Mouse (Mus musculus) liver, postnatal 0 days (tissue): ENCODE results near the gene Trim56. TPM values are rescaled to one million over a fixed set of nuclear protein-coding genes. Genes with fewer than 3 reads are reported as not detected.

ENCODE experiments used
- ATAC-seq: fragments of 200-750 bp; cut with Nextera tagmentation; 2 replicates; pipeline ENCODE4 v1.8.0; 2017; ENCODE audit warnings: mild to moderate bottlenecking, moderate library complexity
- DNase-seq: peaks from one replicate; pipeline ENCODE4 v3.0.0-alpha.2; 2016
- H3K27ac ChIP-seq: fragments of 300-500 bp; sonication (generic); 2 replicates; pipeline ENCODE4 v1.5.1; 2014; ENCODE audit warnings: antibody characterized with exemption, moderate library complexity, mild to moderate bottlenecking, low read depth
- H3K27me3 ChIP-seq: fragments of 300-500 bp; sonication (generic); 2 replicates; pipeline ENCODE4 v1.6.1; 2014; ENCODE audit warnings: low read length, control low read depth, mixed read lengths; ENCODE audit not compliant: insufficient read depth
- H3K36me3 ChIP-seq: fragments of 300-500 bp; sonication (generic); replicated peaks from 2 replicates; pipeline ENCODE4 v1.6.1; 2014; ENCODE audit warnings: mild to moderate bottlenecking, control low read depth, low read length, moderate library complexity, mixed read lengths; ENCODE audit not compliant: insufficient read depth
- H3K4me1 ChIP-seq: fragments of 300-500 bp; sonication (generic); 2 replicates; pipeline ENCODE4 v1.6.1; 2014; ENCODE audit warnings: antibody characterized with exemption, mild to moderate bottlenecking, control low read depth; ENCODE audit not compliant: insufficient read depth
- H3K4me2 ChIP-seq: fragments of 300-500 bp; sonication (generic); 2 replicates; pipeline ENCODE4 v1.6.1; 2014; ENCODE audit warnings: low read depth, mild to moderate bottlenecking, low read length, moderate library complexity, mixed read lengths
- H3K4me3 ChIP-seq: fragments of 300-500 bp; sonication (generic); 2 replicates; pipeline ENCODE4 v1.5.1; 2014; ENCODE audit warnings: low read depth, low read length
- H3K9ac ChIP-seq: fragments of 300-500 bp; sonication (generic); replicated peaks from 2 replicates; pipeline ENCODE4 v1.6.1; 2014; ENCODE audit warnings: mild to moderate bottlenecking, moderate library complexity
- H3K9me3 ChIP-seq: fragments of 300-500 bp; sonication (generic); 2 replicates; pipeline ENCODE4 v1.6.1; 2016; ENCODE audit warnings: mild to moderate bottlenecking, control low read depth, low read length, mixed read lengths
- CTCF ChIP-seq: sonication (generic); IDR thresholded peaks from 2 replicates; pipeline ENCODE4 v1.5.1; 2016; ENCODE audit warnings: antibody characterized with exemption, low read depth
- EP300 ChIP-seq: IDR thresholded peaks from 2 replicates; pipeline ENCODE4 v1.6.1; 2016; ENCODE audit warnings: antibody characterized with exemption, low read depth, mild to moderate bottlenecking
- WGBS: fragments of 180-500 bp; shearing (Covaris S2); extraction: QIAGEN DNeasy Blood & Tissue Kit; methylation state at CpG from one replicate; pipeline ENCODE4 v1.1.7; 2014; ENCODE audit not compliant: insufficient replicate concordance; 5-methylcytosine and 5-hydroxymethylcytosine counted together
- polyA plus RNA-seq: library from polyadenylated mRNA; unstranded; fragments of >200 nt; fragmentation: Nextera tagmentation; extraction: Ambion mirVana; gene quantifications from 2 replicates; pipeline ENCODE4 v1.2.1, GENCODE M21; 2015

Trim56 gene
- polyA plus RNA-seq, 1 experiment from 2014 or later = 6.4 TPM

DNA sequence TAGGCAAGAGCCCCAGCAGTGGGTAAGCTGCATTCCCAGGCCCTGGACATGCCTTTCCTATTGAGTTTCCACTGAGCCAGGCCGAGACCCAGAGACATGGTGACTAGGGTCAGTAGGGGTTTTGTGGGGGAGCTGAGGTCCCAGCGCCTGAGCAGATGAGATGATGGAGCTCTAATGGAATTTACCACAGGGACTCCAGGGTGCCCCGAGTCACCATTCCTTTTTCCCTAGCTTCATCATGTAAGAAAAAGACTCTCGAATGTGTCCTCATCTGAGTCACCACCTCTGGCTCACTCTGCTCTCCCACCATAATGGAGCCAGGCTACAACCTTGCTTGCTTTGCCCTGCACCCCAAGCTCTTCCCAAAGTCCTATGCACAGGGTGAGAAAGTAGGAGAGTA, 33.0 kb downstream of the Trim56 start:
- Histone ChIP-seq H3K4me1 (peaks cover 2% of the 10 kb centered on the region; the same call in 1 of the 2 replicates), H3K27me3 (no peaks in the 10 kb centered on the region), H3K9ac (no peak overlapping the region), H3K9me3 (no peaks in the 10 kb centered on the region), H3K4me2 (no peak overlapping the region), H3K27ac (no peak overlapping the region), H3K4me3 (no peak overlapping the region), H3K36me3 (no peaks in the 10 kb centered on the region)
- TF ChIP-seq CTCF (no peak), EP300 (no peak)
- DNase-seq = no peak
- no peak for ATAC-seq
- 81% methylated on average over 4 of the region's 4 CpGs for whole genome bisulfite sequencing

GRCm38 (mm10) chr5:137079849-137080248, 36.2 kb downstream of the Trim56 start:
- Histone ChIP-seq H3K4me2 (no peak overlapping the region), H3K27me3 (no peaks in the 10 kb centered on the region), H3K9ac (no peak overlapping the region), H3K9me3 (no peaks in the 10 kb centered on the region), H3K27ac (no peak overlapping the region), H3K36me3 (no peaks in the 10 kb centered on the region), H3K4me3 (no peak overlapping the region), H3K4me1 (peaks cover 21% of the 10 kb centered on the region)
- no peak for DNase-seq
- peak; percentile 58 for ATAC-seq
- TF ChIP-seq EP300 (no peak), CTCF (no peak)
- WGBS = 43% methylated on average over 5 of the region's 5 CpGs

GRCm38 (mm10) chr5:137078616-137079015, 37.4 kb downstream of the Trim56 start:
- TF ChIP-seq EP300 (no peak), CTCF (no peak)
- WGBS = 53% methylated on average over 6 of the region's 6 CpGs
- H3K36me3 ChIP-seq = no peaks in the 10 kb centered on the region
- H3K27ac ChIP-seq = no peak overlapping the region
- H3K27me3 ChIP-seq = no peaks in the 10 kb centered on the region
- no peaks in the 10 kb centered on the region for H3K9me3 ChIP-seq
- no peak overlapping the region for H3K4me2 ChIP-seq
- no peak overlapping the region for H3K4me3 ChIP-seq
- no peak overlapping the region for H3K9ac ChIP-seq
- DNase-seq (no peak), ATAC-seq (no peak)
- H3K4me1 ChIP-seq = peaks cover 29% of the 10 kb centered on the region

- no peaks in the 10 kb centered on the region for H3K9me3 ChIP-seq
- DNase-seq = no peak
- peaks cover 32% of the 10 kb centered on the region for H3K4me1 ChIP-seq
- no peak overlapping the region for H3K4me3 ChIP-seq
- no peaks in the 10 kb centered on the region for H3K27me3 ChIP-seq
- no peak overlapping the region for H3K27ac ChIP-seq
- no peak for TF ChIP-seq CTCF
- no peak for TF ChIP-seq EP300
- no peak overlapping the region for H3K4me2 ChIP-seq
- H3K9ac ChIP-seq = no peak overlapping the region
- 67% methylated on average over 14 of the region's 14 CpGs for WGBS
- no peak for ATAC-seq
- no peaks in the 10 kb centered on the region for H3K36me3 ChIP-seq
Observed at GRCm38 (mm10) chr5:137078041-137078440, 38.0 kb downstream of the Trim56 start.

GRCm38 (mm10) chr5:137077187-137077586, 38.8 kb downstream of the Trim56 start:
- peaks cover 39% of the 10 kb centered on the region for H3K4me1 ChIP-seq
- ATAC-seq = no peak

DNA sequence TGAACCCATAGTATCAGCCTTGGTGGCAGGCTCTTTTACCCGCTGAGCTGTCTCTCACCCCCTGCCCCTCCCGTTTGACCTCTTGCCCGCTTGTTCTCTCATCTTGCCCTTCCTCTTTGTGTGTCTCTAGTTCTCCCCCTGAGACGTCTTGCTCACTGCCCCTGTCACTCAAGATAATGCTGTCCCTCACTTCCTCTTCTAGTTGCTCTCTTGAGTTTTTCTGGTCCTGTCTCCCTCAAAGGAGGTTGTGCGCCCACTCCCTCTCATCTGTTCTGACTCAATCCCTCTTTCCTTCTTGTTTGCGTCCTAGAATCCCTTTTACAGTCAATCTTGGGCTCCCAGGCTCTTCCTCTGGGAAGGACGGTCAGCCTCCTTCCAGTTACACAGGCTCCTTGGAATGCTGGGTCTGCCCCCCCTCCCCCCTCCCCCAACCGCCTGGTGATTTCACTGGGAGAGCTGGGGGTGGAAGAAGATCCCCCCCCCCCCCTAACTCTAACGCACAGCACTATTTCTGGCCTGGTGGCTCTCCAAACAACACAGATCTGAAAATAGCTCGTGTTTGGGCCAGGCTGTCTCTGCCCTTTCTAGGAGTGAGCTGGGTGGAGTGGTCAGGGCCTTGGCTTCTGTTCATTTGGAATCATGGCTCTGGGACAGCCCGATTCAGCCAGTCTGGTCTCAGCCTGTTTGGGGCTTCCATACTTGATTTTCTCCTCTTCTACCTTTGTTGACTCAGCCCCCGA, 39.6 kb downstream of the Trim56 start:
- Histone ChIP-seq H3K27ac (peak overlapping the region; percentile 48), H3K4me2 (no peak overlapping the region), H3K27me3 (no peaks in the 10 kb centered on the region), H3K9me3 (no peaks in the 10 kb centered on the region), H3K9ac (0 out of 2 replicates have a peak overlapping the region, but pooled peaks have one; percentile 5), H3K36me3 (no peaks in the 10 kb centered on the region), H3K4me3 (no peak overlapping the region), H3K4me1 (peaks cover 41% of the 10 kb centered on the region)
- 23% methylated on average over 12 of the region's 12 CpGs for WGBS
- DNase-seq = no peak
- ATAC-seq = no peak
- no peak for TF ChIP-seq EP300
- no peak for TF ChIP-seq CTCF

More at GRCm38 (mm10) chr5:137077187-137077586, 38.8 kb downstream of the Trim56 start:
- Histone ChIP-seq H3K9ac (no peak overlapping the region), H3K27ac (no peak overlapping the region), H3K9me3 (no peaks in the 10 kb centered on the region), H3K4me3 (no peak overlapping the region), H3K27me3 (no peaks in the 10 kb centered on the region), H3K4me2 (no peak overlapping the region), H3K36me3 (no peaks in the 10 kb centered on the region)
- DNase-seq = no peak
- TF ChIP-seq CTCF (no peak), EP300 (no peak)
- 71% methylated on average over 7 of the region's 7 CpGs for WGBS
